Mouse (Mus musculus) brain, adult 2 months (tissue): ENCODE measurements around the gene Pbxip1.

ENCODE experiments used
- DNase-seq: peaks from one replicate; pipeline ENCODE4 v3.0.0; 2011; ENCODE audit warnings: low read depth, low spot score

Gene Pbxip1

DNA sequence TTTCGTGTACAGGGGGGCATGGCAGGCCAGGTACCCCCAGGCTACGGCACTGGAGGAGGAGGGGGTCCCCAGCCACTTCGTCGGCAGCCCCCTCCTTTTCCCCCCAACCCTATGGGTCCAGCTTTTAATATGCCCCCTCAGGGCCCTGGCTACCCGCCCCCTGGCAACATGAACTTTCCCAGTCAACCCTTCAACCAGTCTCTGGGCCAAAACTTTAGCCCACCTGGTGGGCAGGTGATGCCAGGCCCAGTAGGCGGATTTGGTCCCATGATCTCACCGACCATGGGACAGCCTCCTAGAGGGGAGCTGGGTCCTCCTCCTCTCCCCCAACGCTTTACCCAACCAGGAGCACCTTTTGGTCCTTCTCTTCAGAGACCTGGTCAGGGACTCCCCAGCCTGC, 3.9 kb upstream of the Pbxip1 start:
- DNase-seq, result no peak

DNA sequence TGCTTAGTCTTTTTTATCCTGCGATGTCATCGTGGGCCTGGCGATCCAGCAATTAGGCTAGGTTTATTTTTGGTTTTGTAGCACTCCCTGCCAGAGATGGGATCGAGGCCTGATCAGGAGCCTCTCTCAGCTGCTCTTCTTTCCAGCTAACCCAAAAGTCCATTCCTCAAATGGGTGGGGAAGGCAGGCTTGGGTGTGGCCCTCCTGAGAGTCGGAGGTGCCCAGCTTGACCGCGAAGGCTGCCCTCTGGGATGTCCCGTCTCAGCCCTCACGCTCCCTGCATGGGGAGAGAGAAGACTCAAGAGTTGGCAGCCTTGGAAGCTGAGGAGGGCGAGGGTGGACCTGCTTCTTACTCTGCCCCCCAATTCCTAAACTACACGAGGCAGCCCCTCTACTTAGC, 2.0 kb upstream of the Pbxip1 start:
- DNase-seq, result no peak

DNA sequence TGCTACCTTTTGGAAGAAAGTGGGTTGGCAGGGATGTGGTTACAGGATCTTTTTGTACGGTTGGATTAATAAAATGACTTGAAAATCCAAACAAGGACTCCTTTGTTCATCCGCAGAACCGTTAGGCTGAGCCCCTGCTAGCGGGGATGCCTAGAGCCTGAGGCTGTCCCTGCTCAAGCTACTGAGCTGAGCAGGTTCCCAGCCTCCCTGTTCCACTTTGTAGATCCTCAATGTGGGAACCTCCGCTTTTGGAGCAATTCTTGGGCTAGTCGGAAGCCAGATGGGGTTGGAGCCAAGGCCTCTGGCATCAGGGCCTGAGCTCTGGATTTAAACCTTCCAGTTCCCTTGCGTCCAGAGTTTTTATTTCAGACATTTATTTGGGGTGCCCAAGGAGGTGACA, 1.5 kb upstream of the Pbxip1 start:
- DNase-seq, result no peak

DNA sequence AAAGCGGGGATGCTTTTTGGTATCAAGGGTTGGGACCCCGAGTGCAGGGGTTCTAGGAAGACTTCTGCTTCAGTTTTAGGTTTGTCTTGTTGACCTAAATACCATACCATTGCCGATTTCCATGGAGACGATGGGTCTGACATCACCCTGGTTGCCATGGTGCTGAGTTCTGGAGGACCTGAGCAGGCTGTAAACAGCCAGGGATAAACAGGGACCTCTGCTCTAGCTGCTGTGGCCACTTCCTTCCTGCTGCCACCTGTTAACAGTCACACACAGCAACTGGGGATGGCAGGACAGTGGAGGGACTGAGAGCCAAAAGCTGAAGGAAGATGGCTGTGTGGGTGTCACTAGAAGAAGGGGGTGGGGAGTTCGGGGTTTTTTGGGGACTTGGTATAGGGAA, 763 bp downstream of the Pbxip1 start:
- DNase-seq, result peak; percentile 66

DNA sequence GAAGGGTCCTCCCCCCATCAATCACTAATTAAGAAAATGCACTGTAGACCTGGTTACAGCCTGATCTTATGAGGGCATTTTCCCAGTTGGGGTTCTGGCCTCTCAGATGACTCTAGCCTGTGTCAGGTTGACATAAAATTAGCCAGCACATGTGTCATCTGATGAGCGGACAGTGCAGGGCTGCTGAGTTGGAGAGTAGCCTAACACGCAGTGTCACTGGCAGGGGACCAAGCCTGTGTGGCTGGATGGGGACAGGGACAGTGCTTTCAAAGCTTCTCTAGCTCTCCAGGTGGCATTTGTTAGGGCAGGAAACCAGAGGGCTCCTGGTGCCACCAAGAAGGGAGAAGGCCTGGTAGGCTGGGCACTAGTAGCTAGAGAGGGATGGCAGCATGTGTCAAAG, 4.2 kb downstream of the Pbxip1 start:
- no peak for DNase-seq

DNA sequence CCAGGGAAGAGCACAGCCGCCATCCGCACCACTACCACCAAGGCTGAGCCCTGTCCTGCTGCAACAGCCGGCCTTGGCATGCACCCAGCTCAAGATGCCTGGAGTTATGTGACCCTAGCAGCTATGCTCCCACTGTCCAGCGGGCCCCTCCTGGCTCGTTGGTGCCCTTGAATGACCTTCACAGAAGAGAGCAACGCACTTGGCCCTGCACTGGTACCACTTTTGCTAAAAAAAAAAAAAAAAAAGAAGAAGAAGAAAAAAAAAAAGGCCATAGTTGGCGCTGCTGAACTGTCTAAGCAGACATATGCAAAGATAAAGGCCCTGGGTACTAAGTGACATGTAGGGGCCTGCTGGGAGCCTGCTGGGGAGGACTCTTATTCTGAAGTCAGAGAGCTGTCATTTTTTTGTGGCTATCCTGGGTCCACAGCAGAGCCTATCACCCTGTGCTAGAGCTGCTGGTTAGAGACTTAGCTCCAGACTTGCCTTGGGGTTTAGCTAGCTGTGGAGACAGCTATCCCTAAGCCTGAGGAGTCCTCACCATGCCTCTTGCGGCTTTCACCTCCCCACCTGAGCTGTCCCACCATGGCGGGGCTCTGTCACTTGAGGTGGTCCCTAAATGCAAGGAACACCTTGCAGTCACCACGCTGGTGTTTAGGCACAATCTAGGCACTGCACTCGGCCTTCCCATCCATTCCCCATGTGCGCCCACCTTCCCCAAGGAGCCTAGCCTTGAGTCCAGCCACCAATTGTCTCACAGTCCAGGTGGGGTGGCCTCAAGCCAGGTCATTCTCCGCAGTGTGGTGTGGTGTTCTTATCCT, 12.4 kb downstream of the Pbxip1 start:
- DNase-seq, result no peak

DNA sequence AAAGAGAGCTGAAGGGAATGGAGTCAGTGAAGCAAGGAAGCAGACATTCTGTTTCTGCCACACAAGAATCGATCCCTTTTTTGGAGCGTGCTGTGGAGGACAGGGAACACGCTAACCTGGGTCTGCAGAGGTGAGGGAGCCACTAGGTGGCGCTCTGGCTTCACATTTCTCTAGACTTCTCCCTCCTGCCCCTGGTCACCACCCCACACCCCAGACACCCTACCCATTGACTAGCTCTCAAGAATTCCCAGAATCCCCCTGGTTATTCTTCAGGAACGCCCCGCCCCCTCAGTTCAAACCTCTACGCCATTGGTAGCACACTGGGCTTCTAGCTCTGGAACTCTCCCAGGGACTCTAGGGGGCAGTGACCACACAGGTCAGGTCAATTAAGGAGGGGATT, 13.0 kb downstream of the Pbxip1 start:
- peak; percentile 88 for DNase-seq

DNA sequence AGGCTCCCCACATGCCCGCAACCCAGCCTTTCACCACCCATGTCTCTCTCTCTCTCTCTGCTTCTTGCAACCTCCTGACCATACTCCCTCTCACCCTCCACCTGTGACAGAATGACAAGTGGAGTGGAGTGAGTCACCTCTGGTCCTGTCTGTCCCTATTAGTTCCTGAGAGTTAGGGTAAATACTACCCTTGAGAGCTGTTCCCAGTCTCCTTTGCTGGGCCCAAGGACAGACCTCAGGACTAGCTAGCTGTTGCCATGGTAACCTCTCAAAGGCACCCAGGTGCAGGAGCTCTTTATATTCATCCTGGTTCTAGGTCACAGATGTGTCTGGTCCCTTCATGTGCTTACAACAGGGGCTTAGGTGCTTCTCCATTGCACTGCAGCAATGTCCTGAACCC, 15.4 kb downstream of the Pbxip1 start:
- DNase-seq, result peak; percentile 66

DNA sequence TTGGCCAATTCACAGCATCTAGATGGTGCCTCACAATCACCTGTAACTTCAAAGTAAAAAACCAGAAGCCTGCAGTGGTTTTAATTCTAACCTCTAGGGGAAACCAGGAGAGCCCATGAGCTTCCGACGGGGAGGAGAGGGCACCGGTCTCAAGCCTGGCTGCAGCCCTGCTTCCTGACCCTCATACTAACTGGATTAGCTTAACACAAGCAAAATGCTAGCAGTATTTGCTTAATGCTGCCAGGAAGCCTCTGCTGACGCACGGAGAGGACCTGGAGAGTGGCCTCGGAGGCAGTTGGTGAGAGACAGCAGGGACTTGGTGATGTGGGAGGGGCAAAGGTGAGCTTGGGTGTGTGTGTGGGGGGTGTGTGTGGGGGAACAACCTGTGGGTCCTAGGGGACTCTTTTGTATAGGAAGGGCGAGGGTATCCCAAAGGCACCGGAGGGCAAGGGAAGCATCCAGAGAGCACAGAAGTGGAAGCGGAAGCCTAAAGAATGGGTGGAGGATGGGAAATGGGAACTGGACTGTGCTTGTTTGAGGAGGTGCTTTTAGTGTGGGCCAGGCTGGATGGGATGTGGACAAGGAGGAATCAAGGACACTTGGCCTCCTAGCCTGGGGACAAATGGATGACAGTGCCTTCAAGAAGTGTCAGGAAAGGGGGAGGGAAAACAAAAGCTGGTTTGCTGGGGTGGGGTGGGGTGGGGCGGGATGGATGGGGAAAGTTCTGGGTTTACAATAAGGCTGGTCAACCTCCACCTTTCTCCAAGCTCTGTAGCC, 18.1 kb downstream of the Pbxip1 start, which contains the start of gene Pmvk:
TSS of gene Pmvk (plus strand) at position 141 of the 777 bp plus-strand sequence.
- no peak for DNase-seq

DNA sequence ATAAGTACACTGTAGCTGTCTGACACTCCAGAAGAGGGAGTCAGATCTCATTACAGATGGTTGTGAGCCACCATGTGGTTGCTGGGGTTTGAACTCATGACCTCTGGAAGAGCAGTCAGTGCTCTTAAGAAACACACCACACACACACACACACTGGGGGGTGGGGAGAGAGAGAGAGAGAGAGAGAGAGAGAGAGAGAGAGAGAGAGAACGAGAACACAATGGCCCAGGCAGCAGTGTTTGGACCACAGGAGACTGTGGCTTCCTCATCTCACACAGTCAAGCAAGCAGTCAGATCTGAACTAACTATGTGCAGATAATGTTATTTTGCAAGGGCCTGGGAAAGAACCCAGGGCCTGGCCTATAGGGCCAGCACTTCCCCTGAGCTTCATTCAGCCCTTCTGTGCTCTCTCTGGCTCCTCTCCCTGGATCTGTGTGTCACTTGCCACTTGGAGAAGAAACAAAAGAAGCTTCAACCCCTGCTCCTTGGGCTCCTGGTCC, 19.3 kb downstream of the Pbxip1 start:
- DNase-seq, result no peak

DNA sequence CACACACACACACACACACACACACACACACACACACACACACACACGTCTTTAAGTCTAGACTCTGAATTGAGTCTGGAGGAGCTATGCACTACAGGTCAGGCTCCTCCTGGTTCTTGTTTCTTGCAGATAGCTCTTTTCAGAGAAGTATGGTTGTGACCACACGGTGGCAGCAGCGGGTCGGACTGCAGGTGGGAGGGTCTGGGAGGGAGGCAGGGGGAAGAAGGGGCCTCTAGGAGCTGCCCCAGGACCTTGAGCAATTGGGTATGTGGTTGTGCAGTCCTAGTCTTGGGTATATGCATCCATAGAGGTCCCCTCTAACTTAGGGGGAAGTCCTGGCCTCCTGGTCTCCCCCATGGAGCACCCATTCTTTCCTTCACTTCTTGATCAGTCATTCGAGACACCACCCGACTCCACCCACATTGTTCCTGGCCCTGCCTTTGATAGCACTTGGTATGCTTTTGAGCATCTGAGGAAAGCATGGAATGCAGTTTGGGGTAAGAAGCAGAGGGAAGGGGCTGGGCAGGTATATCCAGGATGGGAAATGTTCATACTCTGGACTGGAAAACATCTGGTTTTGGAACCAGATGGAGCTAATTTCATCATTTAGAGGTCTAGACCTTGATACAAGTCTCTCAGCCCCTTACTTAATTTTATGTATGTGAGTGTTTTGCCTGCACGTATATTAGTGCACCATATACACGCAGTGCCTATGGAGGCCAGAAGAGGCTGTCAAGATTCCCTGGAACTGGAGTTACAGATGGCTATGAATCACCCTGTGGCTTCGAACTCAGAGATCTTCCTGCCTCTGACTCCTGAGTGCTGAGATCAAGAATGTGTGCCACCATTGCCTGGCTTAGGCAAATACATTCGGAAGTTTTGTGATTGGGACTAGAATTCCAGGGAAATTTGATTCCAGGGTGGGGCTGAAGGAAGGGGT, 20.5 kb downstream of the Pbxip1 start:
- peak; percentile 79 for DNase-seq

DNA sequence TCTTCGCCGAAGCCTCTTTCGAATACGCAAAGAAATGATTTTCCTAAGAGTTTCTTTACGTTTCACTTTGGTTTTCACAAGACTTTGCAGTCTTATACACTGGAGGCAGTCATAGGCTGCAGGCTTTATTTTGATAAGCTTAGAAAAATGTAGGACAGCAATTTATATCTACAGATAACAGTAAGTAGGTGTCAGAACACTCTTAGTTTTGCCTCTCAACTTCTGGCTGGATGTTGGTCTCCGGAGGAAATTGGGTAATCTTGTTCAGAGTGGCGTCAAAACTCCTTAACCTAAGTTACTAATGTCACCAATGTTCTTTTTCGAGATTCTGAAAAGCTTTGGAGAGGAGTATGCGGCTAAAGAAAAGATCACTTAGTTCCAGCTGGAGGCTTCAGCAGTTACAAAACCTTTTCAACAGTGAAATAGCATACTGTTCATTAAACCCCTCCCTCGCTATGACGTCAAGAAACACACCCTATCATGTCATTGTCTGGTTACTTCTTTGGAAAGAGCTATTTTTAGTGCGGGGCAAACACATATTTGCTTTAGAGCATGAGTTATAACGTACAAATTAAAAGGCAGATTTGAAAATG, 22.0 kb downstream of the Pbxip1 start:
- DNase-seq, result no peak

DNA sequence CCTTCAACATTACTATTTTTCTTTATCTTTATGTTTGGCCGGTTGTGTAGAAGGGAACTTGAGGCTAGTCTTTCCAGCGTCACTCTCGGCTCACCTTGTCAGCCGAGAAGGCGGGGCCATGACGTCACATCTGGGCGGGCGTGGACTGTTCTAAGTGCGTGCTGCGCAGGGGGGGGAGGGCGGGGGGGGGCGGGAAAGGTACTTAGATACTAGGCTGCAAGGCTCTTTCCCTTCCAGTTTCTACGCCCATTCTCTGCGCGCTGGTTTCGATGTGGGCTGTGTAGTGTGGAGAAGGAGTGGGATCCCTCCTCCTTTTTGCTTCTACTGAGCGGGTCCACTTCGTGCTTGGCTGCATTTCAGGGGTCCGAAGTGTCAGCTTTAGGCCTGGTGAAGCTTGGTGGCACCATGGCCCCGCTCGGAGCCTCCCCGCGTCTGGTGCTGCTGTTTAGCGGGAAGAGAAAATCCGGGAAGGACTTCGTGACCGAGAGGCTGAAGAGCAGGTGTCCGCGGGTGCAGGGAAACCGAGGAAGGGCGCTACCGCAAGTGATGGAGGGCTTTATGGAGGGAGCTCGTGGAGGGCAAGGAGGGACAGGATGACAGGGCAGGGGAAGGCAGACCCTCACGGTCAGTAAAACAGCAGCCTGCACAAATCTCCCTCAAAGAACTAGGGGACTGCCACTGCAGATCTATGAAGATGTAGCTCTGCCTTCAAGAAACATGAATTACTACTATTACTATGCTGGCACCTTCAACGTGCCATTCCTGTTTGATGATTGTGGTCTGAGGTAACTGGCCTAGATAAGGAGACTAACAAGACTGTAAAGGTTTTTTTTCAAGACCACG, 22.7 kb downstream of the Pbxip1 start:
- DNase-seq, result peak; percentile 97

DNA sequence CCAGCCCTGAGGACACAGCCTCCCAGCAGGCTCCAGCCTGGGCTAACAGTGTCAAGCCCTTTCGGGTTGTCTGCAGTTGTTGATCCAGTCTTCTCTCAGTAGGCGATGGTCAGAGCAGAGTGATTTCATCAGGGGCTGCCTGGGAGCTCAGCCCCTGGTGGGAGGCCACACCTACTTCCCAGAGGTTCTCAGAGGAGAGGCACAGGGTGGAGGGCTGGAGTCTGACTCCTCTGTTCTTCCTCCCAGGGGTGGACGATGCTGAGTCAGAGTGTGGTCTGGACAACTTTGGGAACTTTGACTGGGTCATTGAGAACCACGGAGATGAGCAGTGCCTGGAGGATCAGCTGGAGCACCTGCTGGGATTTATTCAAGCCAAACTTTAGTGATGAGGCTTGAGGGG, 31.8 kb downstream of the Pbxip1 start:
- no peak for DNase-seq

DNA sequence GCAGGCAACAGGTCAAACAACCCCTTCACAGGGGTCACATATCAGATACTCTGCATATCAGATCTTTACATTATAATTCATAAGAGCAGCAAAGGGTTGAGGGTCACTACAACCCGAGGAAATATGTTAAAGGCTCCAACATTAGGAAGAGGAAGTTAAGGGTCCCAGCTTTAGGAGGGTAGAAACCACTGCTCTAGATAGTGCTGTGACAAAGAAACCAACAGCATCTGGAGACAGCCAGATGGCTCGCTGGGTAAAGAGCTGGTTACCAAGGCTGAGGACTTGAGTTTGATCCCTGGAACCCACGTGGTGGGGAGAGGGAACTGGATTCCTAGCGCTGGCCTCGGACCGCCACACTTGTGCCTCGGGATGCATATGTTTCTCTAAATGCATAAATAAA, 35.8 kb downstream of the Pbxip1 start:
- no peak for DNase-seq

DNA sequence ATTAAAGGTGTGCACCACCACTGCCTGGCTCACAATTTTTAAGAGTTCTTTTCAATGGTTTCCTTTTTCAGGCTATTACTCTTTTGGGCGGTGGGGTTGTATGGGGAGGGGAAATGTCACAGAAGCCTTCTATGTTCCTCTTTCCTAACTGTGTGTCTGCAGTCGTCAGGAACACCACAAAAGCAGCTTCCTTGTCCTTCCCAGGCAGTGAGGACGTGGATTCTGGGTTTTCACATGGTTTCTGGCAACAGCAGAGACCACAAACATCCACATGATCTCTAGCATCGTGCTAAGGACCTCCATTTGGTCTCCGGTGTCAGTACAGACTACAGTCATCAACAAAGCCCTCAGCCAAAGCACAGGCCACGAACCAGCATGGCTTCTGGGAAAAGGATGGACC, 37.3 kb downstream of the Pbxip1 start:
- no peak for DNase-seq

DNA sequence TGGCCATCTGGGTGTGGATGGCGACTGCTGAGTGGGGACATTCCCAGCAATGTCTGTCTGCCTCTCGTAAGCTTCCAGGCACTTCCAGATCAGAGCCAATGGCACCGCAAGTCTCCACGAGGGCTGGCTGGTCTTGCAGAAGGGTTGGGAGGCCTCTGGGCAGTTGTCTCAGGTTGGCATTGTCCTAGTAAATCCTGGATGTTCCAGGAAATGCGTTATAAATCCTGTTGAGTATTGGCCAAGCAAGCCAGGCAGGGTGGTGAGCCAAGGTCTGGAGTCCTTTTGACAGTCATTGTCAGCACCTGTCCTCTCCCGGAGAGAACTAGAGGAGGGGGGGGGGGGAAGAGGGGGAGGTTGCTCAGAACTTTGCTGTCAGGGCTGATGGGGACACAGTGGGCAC, 42.5 kb downstream of the Pbxip1 start:
- DNase-seq, result no peak

DNA sequence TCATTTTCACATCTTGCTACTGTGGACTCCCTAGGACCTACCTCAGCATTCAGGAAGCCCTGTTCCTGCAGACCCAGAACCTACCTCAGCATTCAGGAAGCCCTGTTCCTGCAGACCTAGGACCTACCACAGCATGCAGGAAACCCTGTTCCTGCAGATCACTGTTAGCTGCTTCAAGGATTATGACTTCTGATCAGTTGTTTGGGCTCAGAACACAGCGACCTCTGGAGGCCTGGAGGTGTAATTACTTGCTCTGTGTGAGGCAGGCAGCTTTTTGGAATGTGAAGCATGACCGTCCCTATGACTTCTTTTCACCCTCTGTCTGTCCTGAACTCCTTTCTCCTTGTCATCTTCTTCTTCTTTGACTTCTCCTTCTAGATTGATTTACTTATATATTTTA, 45.0 kb downstream of the Pbxip1 start:
- no peak for DNase-seq

DNA sequence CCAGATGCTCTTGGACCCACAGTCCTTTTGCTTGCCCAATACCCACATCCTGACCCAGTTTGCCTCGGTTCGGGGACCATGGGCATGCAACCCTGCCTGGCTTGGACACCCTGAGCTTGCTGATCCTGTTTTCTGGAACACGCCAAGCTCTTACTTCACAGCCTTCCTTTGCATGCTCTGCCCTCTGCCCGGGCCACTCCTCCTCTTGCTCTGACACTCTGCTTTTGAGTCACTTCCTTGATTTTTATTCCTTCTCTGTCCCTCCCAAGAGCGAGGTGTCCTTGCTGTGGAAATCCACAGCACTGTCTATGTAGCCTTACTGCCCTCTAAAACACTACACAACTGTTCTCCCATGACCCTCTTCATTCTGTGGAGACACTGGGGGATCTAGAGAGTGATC, 45.7 kb downstream of the Pbxip1 start:
- DNase-seq, result no peak

DNA sequence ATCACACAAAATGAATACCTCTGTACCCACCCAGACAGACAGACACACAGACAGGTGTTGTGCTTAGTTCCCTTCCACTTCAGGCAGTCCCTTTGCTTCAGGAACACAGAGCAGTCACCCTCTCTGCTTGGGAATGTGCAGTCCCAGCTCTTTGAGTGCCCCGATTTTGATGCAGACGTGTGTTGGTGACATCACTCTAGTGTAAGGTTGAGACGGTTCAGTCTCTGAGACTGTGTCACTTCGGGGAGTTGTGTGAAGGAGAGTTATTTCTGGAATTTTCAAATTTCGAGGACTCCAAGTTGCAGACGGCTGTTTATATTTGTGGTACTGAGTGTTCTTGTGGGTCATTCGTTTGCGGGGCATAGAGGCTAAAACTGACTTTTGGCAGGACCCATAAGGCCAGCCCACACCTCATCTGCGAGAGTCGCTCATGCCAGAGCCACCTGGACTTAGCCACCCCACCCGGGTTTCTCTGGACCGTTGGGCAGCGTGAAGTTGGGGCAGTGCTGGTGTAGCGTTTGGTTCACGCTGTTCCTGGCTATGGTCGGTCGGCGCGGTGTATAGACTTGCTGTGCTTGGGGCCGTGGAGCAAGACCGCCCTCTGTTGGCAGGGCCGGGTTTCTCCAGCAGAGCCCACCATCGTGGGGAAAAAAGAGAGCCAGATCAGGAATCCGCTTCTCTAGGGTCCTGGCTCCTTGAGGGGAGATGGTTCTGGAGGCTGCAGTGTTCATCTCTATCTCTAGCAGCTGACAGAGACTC, 48.4 kb downstream of the Pbxip1 start:
- peak; percentile 54 for DNase-seq
